Mouse (Mus musculus) mature B cell (primary cell): ENCODE data around the gene Cbarp.

Source experiments
- in situ Hi-C: fragments of 300-500 bp; cut with MboI; formaldehyde crosslinking; loops from 2 replicates; pipeline ENCODE4 v1.14.3; 2019

Gene Cbarp

DNA sequence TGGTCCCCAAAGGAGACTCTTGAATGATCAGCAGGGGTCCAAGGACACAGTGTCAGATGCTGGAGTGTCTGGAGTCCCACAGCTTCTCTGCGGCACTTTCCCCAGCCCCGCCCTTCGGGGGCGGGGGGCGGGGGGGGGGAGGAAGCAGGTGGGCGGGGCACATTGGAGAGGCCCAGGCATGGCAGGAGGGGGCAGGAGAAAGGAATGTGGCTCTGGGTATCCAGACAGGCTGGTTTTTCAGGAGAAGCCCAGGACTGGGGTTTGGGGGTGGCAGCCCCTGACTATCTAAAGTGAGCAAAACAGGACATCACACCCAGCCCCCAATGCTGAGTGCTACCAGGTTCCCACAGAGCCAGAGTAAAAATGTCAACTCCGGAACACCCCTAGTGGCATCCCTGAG lies 43.4 kb downstream of the Cbarp start:
- in situ Hi-C loops: no loop called here

DNA sequence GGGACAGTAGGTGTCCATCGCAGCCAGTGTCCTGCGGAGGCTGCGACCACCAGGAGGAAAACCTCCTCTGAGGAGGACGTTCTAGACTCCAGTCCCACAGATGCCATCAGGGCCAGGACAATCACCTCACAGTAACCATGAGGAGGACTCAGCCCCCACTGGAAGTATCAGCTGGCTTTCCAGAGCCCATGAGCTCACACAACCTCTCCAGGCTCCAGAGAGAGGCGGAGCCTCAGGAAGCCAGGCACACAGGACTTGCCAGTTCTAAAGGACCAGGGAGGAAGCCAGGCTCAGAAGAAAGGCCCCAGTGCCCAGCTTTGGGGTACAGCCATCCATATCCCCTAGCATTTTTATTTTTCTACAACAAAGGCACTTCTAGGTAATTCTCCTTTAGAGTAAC lies 45.1 kb downstream of the Cbarp start:
- in situ Hi-C loops: no loop called here

- in situ Hi-C loops: no loop called here
These were observed 46.0 kb downstream of the Cbarp start for GRCm38 (mm10) chr10:80094684-80095083.

GRCm38 (mm10) chr10:80094085-80094484 lies 46.5 kb downstream of the Cbarp start:
- in situ Hi-C loops: no loop called here

DNA sequence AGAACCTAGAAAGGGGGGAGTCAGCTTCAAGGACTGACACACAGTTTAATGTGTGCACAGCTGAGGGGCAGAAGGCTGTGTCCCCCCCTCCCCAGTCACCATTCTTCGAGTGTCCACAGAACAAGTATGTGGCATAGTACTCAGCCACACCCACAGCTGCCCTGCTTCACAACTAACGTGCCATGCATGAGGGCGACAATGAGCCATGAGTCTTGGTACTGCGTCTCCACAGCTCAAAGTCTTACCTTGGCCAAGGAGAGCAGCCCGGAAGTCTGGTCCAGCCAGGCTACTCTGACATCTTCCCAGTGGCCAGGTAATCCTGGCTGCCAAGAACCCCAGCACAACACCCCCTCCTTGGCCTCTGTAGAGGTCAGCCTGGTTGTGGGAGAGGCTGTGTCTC lies 47.9 kb downstream of the Cbarp start:
- in situ Hi-C loops: no loop called here

DNA sequence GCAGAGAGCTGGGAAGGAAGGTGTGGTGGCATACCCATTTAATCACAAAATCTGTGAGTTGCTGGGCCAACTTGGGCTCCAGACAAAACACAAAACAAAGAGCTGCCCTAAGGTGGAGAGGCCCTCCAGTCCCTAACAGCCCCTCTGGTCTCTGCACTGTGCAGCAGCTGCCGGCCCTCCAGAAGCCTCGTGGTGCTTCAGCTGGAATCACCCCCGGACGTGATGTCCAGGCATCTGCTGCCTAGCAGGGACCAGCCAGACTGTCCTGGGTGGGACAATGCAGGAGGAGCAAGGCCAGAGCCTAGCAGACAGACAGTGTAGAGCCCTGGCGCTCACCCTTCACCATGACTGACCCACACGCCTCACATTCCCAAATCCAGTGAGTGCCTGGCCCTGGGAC lies 49.1 kb downstream of the Cbarp start:
- in situ Hi-C loops: no loop called here

DNA sequence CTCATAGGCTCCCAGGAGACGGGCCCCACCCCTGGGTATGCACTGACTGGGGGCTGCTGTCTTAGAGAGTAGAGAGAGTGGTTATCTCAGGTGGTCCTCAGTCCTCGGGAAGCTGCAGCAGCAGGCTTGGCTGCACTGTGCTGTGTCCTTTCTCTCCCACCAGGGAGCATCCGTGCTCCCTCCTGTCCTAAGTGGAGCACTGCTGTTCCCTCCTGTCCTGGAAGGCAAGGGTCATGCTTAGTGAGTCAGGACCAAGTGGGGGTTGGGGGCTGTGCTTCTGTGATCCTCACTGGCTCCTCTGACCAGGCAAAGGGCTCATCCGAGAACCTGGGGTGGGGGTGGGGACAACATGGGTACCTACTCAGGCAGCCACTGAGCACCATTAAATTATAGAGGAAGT lies 51.5 kb downstream of the Cbarp start:
- in situ Hi-C loops: no loop called here

GRCm38 (mm10) chr10:80087483-80087882 lies 53.2 kb downstream of the Cbarp start:
- in situ Hi-C loops: no loop called here

- in situ Hi-C loops: no loop called here
These were observed 53.8 kb downstream of the Cbarp start for GRCm38 (mm10) chr10:80086847-80087246.

GRCm38 (mm10) chr10:80084817-80085487 lies 55.7 kb downstream of the Cbarp start:
- in situ Hi-C loops: no loop called here

- in situ Hi-C loops: no loop called here
These were observed 59.6 kb downstream of the Cbarp start for GRCm38 (mm10) chr10:80081075-80081474.
